Mouse (Mus musculus): ENCODE data around the gene Adamts7. TPM values are rescaled to one million over a fixed set of nuclear protein-coding genes. Genes with fewer than 3 reads are reported as not detected.

Gene Adamts7
- polyA plus RNA-seq, 1 experiment from 2014 or later = 4.9 TPM

- Histone ChIP-seq H3K27me3 (ENCODE audit: control insufficient read depth, insufficient read depth, low read length) (no peaks in the 10 kb centered on the region), H3K27ac (ENCODE audit: low read depth, low read length) (peak overlapping the region; percentile 79), H3K4me3 (ENCODE audit: low read depth, low read length) (no peak overlapping the region), H3K9me3 (replicated peaks; ENCODE audit: control insufficient read depth, low read length) (no peaks in the 10 kb centered on the region), H3K4me1 (ENCODE audit: control insufficient read depth, insufficient read depth, low read length) (peaks cover 16% of the 10 kb centered on the region), H3K4me2 (no peak overlapping the region; the same call in 1 of the 2 replicates), H3K36me3 (ENCODE audit: control insufficient read depth, insufficient read depth, low read length) (no peaks in the 10 kb centered on the region), H3K9ac (ENCODE audit: low read depth, low read length) (peak overlapping the region; percentile 36; the same call in 1 of the 2 replicates)
- WGBS (ENCODE audit: insufficient replicate concordance) = 65% methylated on average over 9 of the region's 9 CpGs
- ATAC-seq (replicated peaks; ENCODE audit: insufficient number of reproducible peaks, low FRiP score, low TSS enrichment) = peak; percentile 86
Observed at GRCm38 (mm10) chr9:90237232-90238062, 74.6 kb downstream of the Adamts7 start.

- Histone ChIP-seq H3K4me1 (ENCODE audit: control insufficient read depth, insufficient read depth, low read length) (peaks cover 19% of the 10 kb centered on the region), H3K4me2 (no peak overlapping the region), H3K27ac (ENCODE audit: low read depth, low read length) (no peak overlapping the region), H3K9me3 (replicated peaks; ENCODE audit: control insufficient read depth, low read length) (no peaks in the 10 kb centered on the region), H3K4me3 (ENCODE audit: low read depth, low read length) (no peak overlapping the region), H3K36me3 (ENCODE audit: control insufficient read depth, insufficient read depth, low read length) (no peaks in the 10 kb centered on the region), H3K9ac (ENCODE audit: low read depth, low read length) (no peak overlapping the region), H3K27me3 (ENCODE audit: control insufficient read depth, insufficient read depth, low read length) (no peaks in the 10 kb centered on the region)
- no peak for ATAC-seq (replicated peaks; ENCODE audit: insufficient number of reproducible peaks, low FRiP score, low TSS enrichment)
- WGBS (ENCODE audit: insufficient replicate concordance) = 78% methylated on average over 4 of the region's 4 CpGs
Observed at GRCm38 (mm10) chr9:90240560-90240959, 77.7 kb downstream of the Adamts7 start.

DNA sequence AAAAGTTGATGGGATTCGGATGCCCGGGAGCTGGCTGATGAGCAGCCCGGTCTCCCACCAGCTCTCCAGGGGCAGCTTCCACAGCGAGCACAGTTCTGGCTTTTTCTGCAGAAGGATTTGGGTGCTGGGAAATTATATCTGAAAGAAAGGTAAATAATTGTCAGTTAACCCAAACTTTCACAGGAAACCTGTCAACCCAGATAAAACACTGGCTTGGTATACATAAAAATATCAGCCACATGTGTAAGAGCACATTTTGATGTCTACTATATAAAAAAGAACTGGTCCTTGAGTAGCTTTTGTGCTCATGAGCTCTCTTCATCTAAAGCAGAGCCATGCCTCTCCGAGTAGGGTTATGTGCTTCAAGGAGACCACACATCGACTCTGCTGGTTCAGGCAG is 78.2 kb downstream of the Adamts7 start:
- Histone ChIP-seq H3K36me3 (ENCODE audit: control insufficient read depth, insufficient read depth, low read length) (no peaks in the 10 kb centered on the region), H3K4me1 (ENCODE audit: control insufficient read depth, insufficient read depth, low read length) (peaks cover 22% of the 10 kb centered on the region), H3K4me2 (no peak overlapping the region), H3K27ac (ENCODE audit: low read depth, low read length) (no peak overlapping the region), H3K27me3 (ENCODE audit: control insufficient read depth, insufficient read depth, low read length) (no peaks in the 10 kb centered on the region), H3K9ac (ENCODE audit: low read depth, low read length) (no peak overlapping the region), H3K4me3 (ENCODE audit: low read depth, low read length) (no peak overlapping the region), H3K9me3 (replicated peaks; ENCODE audit: control insufficient read depth, low read length) (no peaks in the 10 kb centered on the region)
- 82% methylated on average over 6 of the region's 6 CpGs for WGBS (ENCODE audit: insufficient replicate concordance)
- no peak for ATAC-seq (replicated peaks; ENCODE audit: insufficient number of reproducible peaks, low FRiP score, low TSS enrichment)

GRCm38 (mm10) chr9:90241618-90242017 is 78.7 kb downstream of the Adamts7 start:
- H3K4me3 ChIP-seq (ENCODE audit: low read depth, low read length) = no peak overlapping the region
- no peak overlapping the region for H3K4me2 ChIP-seq
- no peak overlapping the region for H3K27ac ChIP-seq (ENCODE audit: low read depth, low read length)
- no peak for ATAC-seq (replicated peaks; ENCODE audit: insufficient number of reproducible peaks, low FRiP score, low TSS enrichment)
- H3K27me3 ChIP-seq (ENCODE audit: control insufficient read depth, insufficient read depth, low read length) = no peaks in the 10 kb centered on the region
- H3K36me3 ChIP-seq (ENCODE audit: control insufficient read depth, insufficient read depth, low read length) = no peaks in the 10 kb centered on the region
- H3K9ac ChIP-seq (ENCODE audit: low read depth, low read length) = no peak overlapping the region
- WGBS (ENCODE audit: insufficient replicate concordance) = 63% methylated on average over 7 of the region's 7 CpGs
- H3K4me1 ChIP-seq (ENCODE audit: control insufficient read depth, insufficient read depth, low read length) = peaks cover 22% of the 10 kb centered on the region
- H3K9me3 ChIP-seq (replicated peaks; ENCODE audit: control insufficient read depth, low read length) = no peaks in the 10 kb centered on the region

DNA sequence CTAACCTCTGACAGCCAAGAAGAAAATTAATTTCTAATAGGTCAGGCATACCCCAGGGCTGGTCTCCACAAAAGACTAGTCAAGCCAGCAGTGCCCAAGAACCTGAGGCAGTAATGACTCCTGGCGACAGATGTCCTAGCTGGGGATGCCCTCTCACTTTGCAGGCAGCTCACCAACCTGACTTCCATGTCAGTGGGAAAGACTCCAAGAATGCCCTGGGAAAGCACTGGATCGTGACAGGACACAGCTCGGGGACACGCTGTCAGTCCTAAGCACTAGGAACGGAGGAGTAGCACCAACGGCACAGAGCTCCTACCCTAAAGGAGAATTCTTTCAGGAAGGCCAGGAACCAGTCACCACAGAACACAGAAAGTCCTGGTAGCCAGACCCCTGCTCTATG is 79.4 kb downstream of the Adamts7 start:
- H3K4me3 ChIP-seq (ENCODE audit: low read depth, low read length) = no peak overlapping the region
- no peak overlapping the region for H3K4me2 ChIP-seq
- H3K4me1 ChIP-seq (ENCODE audit: control insufficient read depth, insufficient read depth, low read length) = peaks cover 25% of the 10 kb centered on the region
- no peak overlapping the region for H3K9ac ChIP-seq (ENCODE audit: low read depth, low read length)
- no peak overlapping the region for H3K27ac ChIP-seq (ENCODE audit: low read depth, low read length)
- H3K9me3 ChIP-seq (replicated peaks; ENCODE audit: control insufficient read depth, low read length) = no peaks in the 10 kb centered on the region
- H3K27me3 ChIP-seq (ENCODE audit: control insufficient read depth, insufficient read depth, low read length) = no peaks in the 10 kb centered on the region
- WGBS (ENCODE audit: insufficient replicate concordance) = 80% methylated on average over 6 of the region's 6 CpGs
- no peaks in the 10 kb centered on the region for H3K36me3 ChIP-seq (ENCODE audit: control insufficient read depth, insufficient read depth, low read length)
- no peak for ATAC-seq (replicated peaks; ENCODE audit: insufficient number of reproducible peaks, low FRiP score, low TSS enrichment)

DNA sequence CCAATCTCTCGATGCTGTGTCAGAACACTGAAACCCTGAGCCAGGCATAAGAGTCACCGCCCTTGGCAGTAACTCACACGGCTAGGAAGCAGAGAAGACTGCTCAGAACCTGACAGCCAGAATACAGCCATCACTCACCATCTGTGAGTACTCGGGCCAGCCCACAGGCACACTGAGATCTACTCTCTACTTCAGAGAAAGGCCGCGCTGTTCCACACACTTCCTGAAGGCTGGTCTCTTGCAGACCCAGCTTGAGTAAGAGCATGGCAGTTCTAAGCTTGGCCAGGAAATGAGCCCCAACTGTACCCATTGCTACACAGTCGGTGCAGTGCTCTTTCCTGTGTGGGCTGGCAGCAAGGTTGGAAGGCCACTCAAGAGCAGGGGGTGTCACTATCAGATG is 80.0 kb downstream of the Adamts7 start:
- no peaks in the 10 kb centered on the region for H3K36me3 ChIP-seq (ENCODE audit: control insufficient read depth, insufficient read depth, low read length)
- 75% methylated on average over 7 of the region's 7 CpGs for WGBS (ENCODE audit: insufficient replicate concordance)

DNA sequence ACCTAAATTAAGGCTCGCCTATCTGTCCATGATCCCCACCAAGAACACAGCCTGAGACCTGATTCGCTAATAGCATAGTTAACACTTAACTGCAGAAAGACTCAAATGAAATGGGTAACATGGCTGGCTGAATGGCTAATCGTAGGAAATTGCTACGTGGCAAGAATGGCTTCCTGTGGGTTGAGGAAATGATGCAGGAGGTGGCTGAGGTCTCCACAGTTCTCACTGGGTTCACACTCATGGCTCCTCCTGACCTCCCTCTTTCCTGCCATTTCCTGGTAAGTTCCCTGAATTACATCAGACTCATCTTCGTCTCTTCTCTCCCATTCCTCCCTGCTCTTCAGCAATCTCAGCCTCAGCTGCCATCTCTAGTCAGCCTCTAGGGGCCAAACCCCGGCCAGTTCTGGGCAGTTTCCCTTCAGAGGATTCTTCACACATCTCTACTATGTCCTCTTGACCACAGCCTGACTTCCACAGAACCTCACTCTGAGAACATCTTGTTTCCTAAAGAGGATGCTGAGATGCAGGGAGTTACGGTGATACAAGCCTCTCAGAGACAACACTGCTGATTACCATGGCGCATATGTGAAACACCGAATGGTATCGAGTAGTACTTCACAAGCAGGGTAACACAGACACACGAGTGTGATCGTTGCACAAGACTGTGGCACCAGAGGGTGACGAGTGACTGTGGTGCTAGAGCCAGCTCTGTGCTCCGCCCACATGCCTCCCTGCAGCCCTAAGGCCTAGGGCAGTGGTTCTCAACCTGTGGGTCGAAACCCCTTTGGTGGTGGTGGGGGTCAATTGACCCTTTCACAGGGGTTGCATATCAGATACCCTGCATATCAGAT is 81.7 kb downstream of the Adamts7 start:
- Histone ChIP-seq H3K9ac (ENCODE audit: low read depth, low read length) (no peak overlapping the region), H3K4me1 (ENCODE audit: control insufficient read depth, insufficient read depth, low read length) (peaks cover 23% of the 10 kb centered on the region)
- no peak for ATAC-seq (replicated peaks; ENCODE audit: insufficient number of reproducible peaks, low FRiP score, low TSS enrichment)

More for the DNA sequence above, 80.0 kb downstream of the Adamts7 start:
- no peak overlapping the region for H3K9ac ChIP-seq (ENCODE audit: low read depth, low read length)
- no peak for ATAC-seq (replicated peaks; ENCODE audit: insufficient number of reproducible peaks, low FRiP score, low TSS enrichment)
- H3K27me3 ChIP-seq (ENCODE audit: control insufficient read depth, insufficient read depth, low read length) = no peaks in the 10 kb centered on the region
- H3K4me2 ChIP-seq = no peak overlapping the region
- no peaks in the 10 kb centered on the region for H3K9me3 ChIP-seq (replicated peaks; ENCODE audit: control insufficient read depth, low read length)
- peaks cover 24% of the 10 kb centered on the region for H3K4me1 ChIP-seq (ENCODE audit: control insufficient read depth, insufficient read depth, low read length)
- H3K27ac ChIP-seq (ENCODE audit: low read depth, low read length) = no peak overlapping the region
- H3K4me3 ChIP-seq (ENCODE audit: low read depth, low read length) = no peak overlapping the region

DNA sequence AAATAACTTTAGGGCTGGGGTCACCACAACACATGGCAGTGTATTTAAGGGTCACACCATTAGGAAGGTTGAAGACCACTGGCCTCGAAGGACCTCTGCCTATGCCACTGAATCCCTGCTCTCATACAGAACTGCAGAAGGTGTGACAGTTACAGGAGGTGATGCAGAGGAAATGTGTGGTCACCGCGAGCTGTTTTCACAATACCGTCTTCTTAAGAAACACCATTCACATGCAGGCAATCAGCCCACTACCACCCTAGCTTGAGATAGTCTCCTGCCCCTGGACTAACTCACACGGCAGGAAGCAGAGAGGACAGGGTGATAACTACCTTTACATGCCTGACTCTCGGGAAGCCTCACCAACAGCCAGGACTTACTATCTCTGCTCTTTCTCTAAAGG is 82.3 kb downstream of the Adamts7 start:
- Histone ChIP-seq H3K4me3 (ENCODE audit: low read depth, low read length) (no peak overlapping the region), H3K9ac (ENCODE audit: low read depth, low read length) (no peak overlapping the region), H3K36me3 (ENCODE audit: control insufficient read depth, insufficient read depth, low read length) (no peaks in the 10 kb centered on the region), H3K27ac (ENCODE audit: low read depth, low read length) (0 out of 2 replicates have a peak overlapping the region, but pooled peaks have one; percentile 1), H3K9me3 (replicated peaks; ENCODE audit: control insufficient read depth, low read length) (no peaks in the 10 kb centered on the region), H3K4me2 (no peak overlapping the region), H3K27me3 (ENCODE audit: control insufficient read depth, insufficient read depth, low read length) (no peaks in the 10 kb centered on the region), H3K4me1 (ENCODE audit: control insufficient read depth, insufficient read depth, low read length) (peaks cover 30% of the 10 kb centered on the region)
- WGBS (ENCODE audit: insufficient replicate concordance) = 54% methylated on average over 6 of the region's 6 CpGs
- no peak for ATAC-seq (replicated peaks; ENCODE audit: insufficient number of reproducible peaks, low FRiP score, low TSS enrichment)

More for the DNA sequence above, 81.7 kb downstream of the Adamts7 start:
- 0 out of 2 replicates have a peak overlapping the region, but pooled peaks have one; percentile 1 for H3K27ac ChIP-seq (ENCODE audit: low read depth, low read length)
- H3K36me3 ChIP-seq (ENCODE audit: control insufficient read depth, insufficient read depth, low read length) = no peaks in the 10 kb centered on the region
- no peak overlapping the region for H3K4me3 ChIP-seq (ENCODE audit: low read depth, low read length)
- 80% methylated on average over 15 of the region's 15 CpGs for WGBS (ENCODE audit: insufficient replicate concordance)
- no peaks in the 10 kb centered on the region for H3K9me3 ChIP-seq (replicated peaks; ENCODE audit: control insufficient read depth, low read length)
- H3K4me2 ChIP-seq = no peak overlapping the region
- no peaks in the 10 kb centered on the region for H3K27me3 ChIP-seq (ENCODE audit: control insufficient read depth, insufficient read depth, low read length)
